Comparison of ENCODE assay signal across 15 mouse cellular contexts in genomic region chr12:110044721-110045120, GRCm38 (mm10).
DNase-seq lines count a peak whose midpoint lies in the region; ATAC-seq lines count a peak whose summit lies in the region.
"Had no signal": no experiment of that assay in that cellular context is flagged by ENCODE, and none has a peak within 500 bp of the region (broad histone marks: within the 10 kb centered on the region; RNA-seq: fewer than 3 reads in every experiment).

No protein-coding gene starts in this region.

- H3K27ac ChIP-seq in forebrain, embryonic 11.5 days (ENCODE audit: low read depth, low read length), result no peak overlapping the region
- H3K27ac ChIP-seq in forebrain, embryonic 15.5 days (replicated peaks), result no peak overlapping the region
- H3K27ac ChIP-seq: embryonic facial prominence, embryonic 10.5 days; embryonic facial prominence, embryonic 12.5 days; forebrain, embryonic 12.5 days had no signal

- no peak for ATAC-seq in forebrain, embryonic 11.5 days (replicated peaks; ENCODE audit: low FRiP score)
- ATAC-seq in forebrain, embryonic 15.5 days (replicated peaks), result no peak
- ATAC-seq: forebrain, embryonic 14.5 days; forebrain, postnatal 0 days had no signal

- no peaks in the 10 kb centered on the region for H3K9me3 ChIP-seq in forebrain, embryonic 11.5 days (ENCODE audit: control insufficient read depth, low read length)
- no peaks in the 10 kb centered on the region for H3K9me3 ChIP-seq in forebrain, embryonic 15.5 days
- H3K9me3 ChIP-seq: embryonic facial prominence, embryonic 10.5 days; embryonic facial prominence, embryonic 12.5 days; forebrain, embryonic 12.5 days had no signal

- peak; percentile 42 to 58 for DNase-seq in cerebellum, postnatal 10 days
- DNase-seq in cerebellum, postnatal 4 days (ENCODE audit: low spot score in 2 of 2), result no peak
- peak; percentile 33 for DNase-seq in forebrain, embryonic 11.5 days (ENCODE audit: low spot score)
- DNase-seq in adipocyte (ENCODE audit: low spot score), result peak; percentile 13
- DNase-seq in layer of hippocampus, adult 8-10 months (ENCODE audit: low spot score in 2 of 2), result no peak
- DNase-seq: cerebellum, adult 11-12 months; cerebellum, adult 2 months; cerebellum, adult 9-11 months; cerebellum, postnatal 36 days; forebrain, postnatal 0 days had no signal

- no peak overlapping the region for H3K4me2 ChIP-seq in forebrain, embryonic 11.5 days (ENCODE audit: low read depth, low read length, severe bottlenecking)
- H3K4me2 ChIP-seq in forebrain, embryonic 15.5 days (replicated peaks), result no peak overlapping the region
- H3K4me2 ChIP-seq: embryonic facial prominence, embryonic 12.5 days; forebrain, embryonic 12.5 days had no signal

- no peaks in the 10 kb centered on the region for H3K36me3 ChIP-seq in forebrain, embryonic 11.5 days (ENCODE audit: control insufficient read depth, insufficient read depth, low read length)
- H3K36me3 ChIP-seq in forebrain, embryonic 15.5 days, result no peaks in the 10 kb centered on the region
- H3K36me3 ChIP-seq: embryonic facial prominence, embryonic 10.5 days; embryonic facial prominence, embryonic 12.5 days; forebrain, embryonic 12.5 days had no signal

- H3K9ac ChIP-seq in forebrain, embryonic 11.5 days (ENCODE audit: low read length), result no peak overlapping the region
- no peak overlapping the region for H3K9ac ChIP-seq in forebrain, embryonic 15.5 days (replicated peaks)
- H3K9ac ChIP-seq: embryonic facial prominence, embryonic 12.5 days; forebrain, embryonic 12.5 days; forebrain, postnatal 0 days had no signal

- no peak overlapping the region for H3K4me3 ChIP-seq in forebrain, embryonic 11.5 days (ENCODE audit: low read depth, low read length)
- no peak overlapping the region for H3K4me3 ChIP-seq in forebrain, embryonic 15.5 days
- H3K4me3 ChIP-seq: embryonic facial prominence, embryonic 10.5 days; embryonic facial prominence, embryonic 12.5 days; forebrain, embryonic 12.5 days had no signal

- no peaks in the 10 kb centered on the region for H3K27me3 ChIP-seq in forebrain, embryonic 11.5 days (ENCODE audit: control insufficient read depth, insufficient read depth, low read length)
- no peaks in the 10 kb centered on the region for H3K27me3 ChIP-seq in forebrain, embryonic 15.5 days
- H3K27me3 ChIP-seq: embryonic facial prominence, embryonic 12.5 days; forebrain, embryonic 12.5 days had no signal

- 89% methylated on average over 5 of the region's 5 CpGs for WGBS in forebrain, embryonic 11.5 days
- WGBS in forebrain, embryonic 15.5 days, result 91% methylated on average over 5 of the region's 5 CpGs

- no peaks in the 10 kb centered on the region for H3K4me1 ChIP-seq in forebrain, embryonic 11.5 days (replicated peaks; ENCODE audit: control insufficient read depth, insufficient read depth, low read length)
- peaks cover 14% of the 10 kb centered on the region for H3K4me1 ChIP-seq in forebrain, embryonic 15.5 days
- H3K4me1 ChIP-seq: embryonic facial prominence, embryonic 12.5 days had no signal

Comparison
In these comparisons a context has a peak if more than half of its experiments do, and no peak if none do; other contexts are left out.
1. DNase-seq: peak in cerebellum, postnatal 10 days (2 of 2), forebrain, embryonic 11.5 days (single experiment) and adipocyte (single experiment); none in cerebellum, postnatal 4 days (0 of 2) and layer of hippocampus, adult 8-10 months (0 of 2).